Mouse (Mus musculus) cerebellum, postnatal 4 days (tissue): ENCODE measurements at regions not wholly inside any gene's neighbourhood (a gene's known extent, or its start where the extent isn't known, plus 50 kb on each side); places are given as distances from the start of the nearest gene placed in this dataset.
A peak's percentile ranks its signal among the peaks of the same experiment; 100 is the strongest.

Source experiments
- DNase-seq, 2 experiments: peaks; one replicate each; pipeline ENCODE4 v3.0.0; 2022; ENCODE audit warnings: low spot score in 2 of 2, mixed read lengths in 1 of 2

DNA sequence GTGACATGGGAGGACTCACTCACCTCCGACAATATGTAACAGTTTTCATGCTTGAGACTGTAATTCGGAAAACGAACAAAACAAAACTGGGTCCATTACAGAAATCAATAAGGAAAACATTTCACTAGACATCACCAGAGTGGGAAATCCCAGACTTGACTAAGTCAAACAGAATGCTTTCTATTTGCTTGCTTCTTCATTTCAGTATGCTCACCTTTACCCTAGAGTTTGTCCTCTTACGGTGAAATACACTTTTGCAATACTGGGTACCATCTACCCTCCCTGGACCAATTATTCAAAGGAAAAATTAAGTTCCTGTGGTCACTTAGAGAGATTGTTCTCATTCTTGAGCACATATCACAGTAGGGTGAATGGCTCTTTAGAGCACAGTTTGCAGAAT is 613.4 kb upstream of the 4930412O13Rik start:
- DNase-seq, result no peak

GRCm38 (mm10) chr2:9283441-9283840 is 597.6 kb upstream of the 4930412O13Rik start:
- DNase-seq, result no peak

- DNase-seq, result no peak
Observed at GRCm38 (mm10) chr2:9285800-9286199, 595.3 kb upstream of the 4930412O13Rik start.

GRCm38 (mm10) chr2:9287077-9287476 is 594.0 kb upstream of the 4930412O13Rik start:
- DNase-seq, result no peak

- no peak for DNase-seq
Observed at GRCm38 (mm10) chr2:9287623-9288022, 593.4 kb upstream of the 4930412O13Rik start.

DNA sequence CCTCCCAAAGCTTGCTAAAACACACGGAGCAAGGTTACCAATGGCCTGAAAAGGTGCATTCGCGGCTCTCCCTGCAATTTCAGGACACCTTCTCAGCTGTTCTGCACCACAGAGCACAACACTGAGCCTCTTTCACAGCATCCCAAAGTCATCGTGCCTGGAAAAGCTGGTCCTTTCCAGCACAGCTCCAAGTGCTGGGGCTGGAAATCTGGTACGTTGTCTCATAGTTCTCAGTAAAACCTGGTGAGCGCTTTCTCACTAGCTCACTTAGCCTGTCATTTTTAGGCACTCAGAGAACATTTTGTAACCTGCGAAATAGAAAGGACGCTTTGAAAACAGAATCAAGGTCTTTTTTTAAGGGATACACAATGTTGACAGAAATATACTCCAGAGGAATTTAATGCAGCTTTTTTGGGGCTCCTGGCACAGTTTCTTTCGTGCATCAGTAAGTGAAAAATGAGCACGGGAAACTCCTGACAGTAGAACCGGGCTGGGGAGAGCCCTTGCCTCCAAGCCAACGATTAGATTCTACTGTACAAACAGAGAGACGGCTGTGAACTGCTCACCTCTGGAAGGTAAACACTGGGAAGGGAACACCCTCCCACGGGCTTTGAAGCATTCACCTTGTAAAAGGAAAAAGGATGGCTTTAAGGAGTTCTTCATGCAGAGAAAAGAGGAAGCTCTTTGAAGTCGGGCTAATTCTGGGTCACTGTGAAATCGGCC is 549.3 kb upstream of the 4930412O13Rik start:
- DNase-seq, result no peak

- DNase-seq, result no peak
Observed at GRCm38 (mm10) chr2:9348982-9349381, 532.1 kb upstream of the 4930412O13Rik start.

- no peak for DNase-seq
Observed at GRCm38 (mm10) chr2:9349994-9350393, 531.1 kb upstream of the 4930412O13Rik start.

GRCm38 (mm10) chr2:9352190-9352589 is 528.9 kb upstream of the 4930412O13Rik start:
- no peak for DNase-seq

DNA sequence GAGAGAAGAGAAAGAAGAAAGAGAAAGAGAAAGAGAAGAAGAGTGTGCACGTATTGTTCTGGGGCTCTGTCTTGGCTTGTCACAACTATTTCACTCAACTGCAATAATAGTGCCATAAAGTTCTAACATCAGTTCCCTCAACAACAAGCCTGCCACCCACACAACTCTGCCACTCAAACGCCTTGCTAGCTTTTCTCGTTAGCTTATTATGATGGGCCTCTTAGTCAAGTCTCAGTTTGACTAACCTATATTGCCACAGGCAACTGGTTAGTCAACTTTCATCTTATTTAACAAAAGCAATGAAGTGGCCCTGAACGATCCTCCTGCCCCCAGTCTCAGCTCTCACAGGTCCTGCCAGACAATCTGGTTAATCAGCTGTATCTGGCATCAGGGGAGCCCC is 521.0 kb upstream of the 4930412O13Rik start:
- DNase-seq, result no peak

GRCm38 (mm10) chr2:9367801-9368584 is 513.1 kb upstream of the 4930412O13Rik start:
- no peak for DNase-seq

DNA sequence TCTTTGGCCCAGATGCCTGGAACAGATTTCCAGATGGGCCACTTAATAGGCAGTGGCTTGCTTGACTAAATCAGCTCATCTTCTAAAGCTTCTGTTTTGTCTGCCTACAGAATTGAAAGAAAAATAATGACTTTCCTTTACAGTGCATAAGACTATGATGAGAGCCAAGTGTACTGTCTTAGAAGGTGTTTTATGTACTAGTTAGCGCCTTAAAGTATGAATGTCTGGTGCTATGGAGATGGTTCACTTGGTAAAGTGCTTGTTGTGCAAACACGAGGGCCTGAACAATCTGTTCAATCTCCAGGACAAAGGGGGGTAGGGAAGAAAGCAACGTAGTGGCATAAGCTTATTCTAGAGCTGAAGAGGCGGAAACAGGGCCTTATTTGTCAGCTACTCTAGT is 511.5 kb upstream of the 4930412O13Rik start:
- DNase-seq, result no peak

DNA sequence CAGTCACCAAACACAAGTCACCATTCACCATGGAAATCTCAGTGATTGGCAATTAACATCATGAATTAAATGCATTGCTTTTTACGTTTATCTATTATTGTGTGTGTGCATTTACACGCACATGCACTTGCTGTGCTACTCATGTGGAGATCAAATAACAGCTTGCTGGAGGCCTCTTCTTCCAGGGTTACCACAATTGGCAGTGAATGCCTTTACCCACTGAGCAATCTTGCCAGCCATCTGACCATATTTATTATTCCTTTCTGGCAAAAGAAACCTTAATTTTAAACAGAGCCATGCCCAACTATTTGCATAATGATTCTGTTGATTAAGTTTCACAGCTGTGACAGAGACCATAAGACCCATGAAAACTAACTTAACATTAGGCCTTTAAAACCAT is 494.5 kb upstream of the 4930412O13Rik start:
- DNase-seq, result no peak

DNA sequence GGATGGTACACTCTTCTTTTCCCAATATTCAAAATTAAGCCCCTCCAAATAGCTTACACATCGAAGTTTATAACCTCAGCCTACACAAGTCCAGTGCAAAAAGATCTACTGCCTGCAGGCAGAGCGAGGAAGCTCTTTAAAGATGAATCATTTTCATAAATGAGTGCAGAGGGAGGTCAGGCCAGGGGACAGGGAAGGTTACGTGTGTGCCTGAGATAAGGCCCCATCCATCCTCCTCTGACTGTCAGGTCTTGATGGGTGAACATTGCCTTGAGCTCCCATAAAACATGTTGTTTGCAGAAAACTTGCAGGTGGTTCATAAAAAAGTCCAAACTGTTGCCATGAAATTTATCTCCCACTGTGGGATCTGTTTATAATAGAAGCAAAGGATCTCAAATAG is 493.0 kb upstream of the 4930412O13Rik start:
- no peak for DNase-seq

- no peak for DNase-seq
Observed at GRCm38 (mm10) chr2:9395379-9395999, 485.6 kb upstream of the 4930412O13Rik start.

DNA sequence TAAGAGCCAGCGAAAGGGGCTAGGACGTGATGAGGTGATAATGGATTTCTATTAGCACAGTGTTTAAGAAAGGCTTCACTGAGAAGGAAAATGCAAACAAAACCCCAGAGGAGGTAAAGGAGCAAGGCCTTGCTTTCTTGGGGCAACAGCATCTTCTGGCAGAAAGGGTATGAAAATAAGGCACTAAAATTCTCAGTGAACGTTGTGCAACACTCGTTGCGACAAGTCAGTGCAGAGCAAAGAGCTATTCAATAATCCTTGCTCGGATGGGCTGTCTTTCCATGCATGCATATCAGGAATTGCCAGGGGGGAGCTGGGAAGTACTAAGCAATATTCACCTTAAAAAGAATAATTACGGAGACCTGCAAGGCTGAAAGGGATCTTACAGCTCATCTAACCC is 479.6 kb upstream of the 4930412O13Rik start:
- no peak for DNase-seq

- no peak for DNase-seq
Observed at GRCm38 (mm10) chr2:9402281-9402680, 478.8 kb upstream of the 4930412O13Rik start.

DNA sequence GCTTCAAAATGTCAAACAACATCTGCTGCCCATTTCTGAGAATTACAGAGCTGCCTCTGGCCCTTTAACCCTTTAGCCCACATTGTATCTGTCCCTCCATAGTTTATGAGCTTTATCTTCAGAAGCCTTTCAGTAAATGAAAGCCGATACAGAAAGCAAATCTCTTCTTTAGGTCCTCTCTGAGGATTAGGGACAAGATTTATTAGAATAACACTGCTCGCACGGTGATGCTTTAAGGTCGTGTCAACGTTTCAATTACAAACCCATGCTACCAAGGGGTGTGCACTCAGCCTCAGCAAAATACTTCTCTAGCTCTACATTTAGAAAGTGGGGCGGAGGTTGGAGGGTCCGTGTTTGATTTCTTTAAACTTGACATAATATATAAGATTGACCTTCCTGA is 472.0 kb upstream of the 4930412O13Rik start:
- no peak for DNase-seq

DNA sequence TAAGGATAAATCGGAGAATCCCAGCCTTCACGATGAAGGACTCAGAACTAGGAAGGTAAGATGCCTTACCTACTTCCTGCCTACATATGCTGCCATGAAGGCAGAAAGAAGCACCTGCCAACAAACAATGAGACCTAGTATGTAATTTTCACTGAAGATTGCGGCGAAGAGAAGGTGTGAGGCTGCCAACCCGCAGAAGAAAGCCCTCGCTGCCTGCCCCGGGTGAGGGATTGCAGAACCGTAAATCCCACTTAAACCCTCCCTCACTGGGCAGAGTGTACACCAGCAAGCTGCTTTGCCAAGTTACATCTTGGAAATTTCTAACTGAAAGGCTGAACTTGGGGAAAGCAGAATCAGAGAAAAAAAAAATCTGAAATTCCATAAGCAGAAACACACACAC is 458.4 kb upstream of the 4930412O13Rik start:
- no peak for DNase-seq

DNA sequence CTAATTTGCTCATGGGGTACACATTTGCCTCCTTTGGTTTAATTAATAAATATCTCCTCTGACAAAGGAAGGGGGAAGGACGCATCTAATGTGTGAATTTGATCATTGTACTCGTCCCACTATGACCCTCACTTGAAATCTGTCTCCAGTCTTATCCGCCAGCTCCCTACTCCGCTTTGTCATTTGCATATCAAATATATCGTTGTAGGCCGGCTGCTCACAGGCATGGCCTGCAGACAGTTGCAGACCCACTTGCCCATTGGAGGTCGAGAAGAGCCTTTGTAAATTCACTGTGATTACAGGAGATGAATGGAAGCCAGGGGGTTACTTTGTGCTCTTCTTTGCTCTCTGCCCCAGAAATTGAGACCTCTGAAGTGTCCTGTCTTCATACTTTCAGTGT is 457.5 kb upstream of the 4930412O13Rik start:
- no peak for DNase-seq

DNA sequence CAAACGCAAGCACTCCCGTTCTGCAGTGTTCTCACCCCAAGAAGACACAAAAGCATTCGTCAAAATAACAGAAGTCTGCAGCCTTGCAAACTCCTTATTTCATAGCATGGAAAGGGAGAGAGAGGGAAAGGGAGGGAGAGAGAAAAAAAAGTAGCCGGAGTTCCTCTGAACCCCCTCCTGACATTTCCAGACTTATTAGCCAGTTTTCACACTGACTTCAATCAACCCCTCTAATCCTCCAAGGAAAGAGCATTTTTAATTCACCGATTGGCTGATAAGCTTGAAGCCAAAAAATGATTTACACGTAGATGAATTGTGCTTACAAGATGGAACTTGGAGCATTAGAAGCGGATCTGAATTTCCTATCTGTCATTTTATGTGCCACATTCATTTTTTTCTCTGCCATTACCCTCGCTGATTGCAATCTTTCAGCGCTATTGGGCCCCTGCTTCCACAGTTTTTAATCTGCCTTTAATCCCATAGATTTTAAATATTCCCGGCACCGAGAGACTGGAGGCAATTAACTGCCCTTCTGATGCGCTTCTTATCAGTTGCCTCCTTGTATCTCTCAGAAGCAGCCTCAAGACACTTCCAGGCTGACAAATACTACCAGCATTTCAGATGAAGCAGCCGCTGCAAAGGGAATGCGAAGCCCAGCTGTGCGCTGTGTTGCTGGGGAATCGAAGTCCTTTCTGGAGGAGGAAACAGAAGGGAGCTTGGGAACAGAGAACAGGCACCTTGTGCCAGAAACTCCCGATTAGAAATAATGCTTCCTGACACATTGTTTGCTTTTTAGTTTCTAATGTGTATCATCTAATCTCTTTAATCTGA is 447.7 kb upstream of the 4930412O13Rik start:
- DNase-seq, result peak in 1 of 2 experiments; percentile 8
